Mouse (Mus musculus) hindbrain, embryonic 13.5 days (tissue): ENCODE results near the gene Xpa. TPM values are rescaled to one million over a fixed set of nuclear protein-coding genes. Genes with fewer than 3 reads are reported as not detected.
"Not testable (repeated sequence)": the region's sequence is repeated elsewhere in the genome, so short reads cannot be mapped to it uniquely, and the experiment has no call there.

Source experiments
- ATAC-seq: fragments of 200-750 bp; cut with Nextera tagmentation; 2 replicates; pipeline ENCODE4 v1.8.0; 2017; ENCODE audit warnings: moderate TSS enrichment; ENCODE audit not compliant: low FRiP score
- H3K27ac ChIP-seq: fragments of 300-500 bp; sonication (generic); 2 replicates; pipeline ENCODE4 v1.5.1; 2015; ENCODE audit warnings: inconsistent platforms, mild to moderate bottlenecking, moderate library complexity
- H3K27me3 ChIP-seq: fragments of 300-500 bp; sonication (generic); 2 replicates; pipeline ENCODE4 v1.6.1; 2015; ENCODE audit warnings: mild to moderate bottlenecking, inconsistent platforms
- H3K36me3 ChIP-seq: fragments of 300-500 bp; sonication (generic); 2 replicates; pipeline ENCODE4 v1.6.1; 2015; ENCODE audit warnings: mild to moderate bottlenecking, inconsistent platforms
- H3K4me1 ChIP-seq: fragments of 300-500 bp; sonication (generic); replicated peaks from 2 replicates; pipeline ENCODE4 v1.6.1; 2015; ENCODE audit warnings: inconsistent platforms
- H3K4me2 ChIP-seq: fragments of 300-500 bp; sonication (generic); 2 replicates; pipeline ENCODE4 v1.6.1; 2015; ENCODE audit warnings: inconsistent platforms, mild to moderate bottlenecking, moderate library complexity
- H3K4me3 ChIP-seq: fragments of 300-500 bp; sonication (generic); 2 replicates; pipeline ENCODE4 v1.5.1; 2015; ENCODE audit warnings: mild to moderate bottlenecking, inconsistent platforms
- H3K9ac ChIP-seq: fragments of 300-500 bp; sonication (generic); 2 replicates; pipeline ENCODE4 v1.6.1; 2015; ENCODE audit warnings: mild to moderate bottlenecking, inconsistent platforms
- H3K9me3 ChIP-seq: fragments of 300-500 bp; sonication (generic); 2 replicates; pipeline ENCODE4 v1.6.1; 2016; ENCODE audit warnings: inconsistent platforms
- WGBS: fragments of 180-500 bp; shearing (Covaris S2); methylation state at CpG from one replicate; pipeline ENCODE4 v1.1.7; 2015; 5-methylcytosine and 5-hydroxymethylcytosine counted together
- polyA plus RNA-seq: library from polyadenylated mRNA; unstranded; fragments of >200 nt; fragmentation: Nextera tagmentation; extraction: Ambion mirVana; gene quantifications from 2 replicates; pipeline ENCODE4 v1.2.1, GENCODE M21; 2015

Gene Xpa
- 32.8 and 34.2 TPM in 2 replicates for polyA plus RNA-seq

GRCm38 (mm10) chr4:46195781-46196487 is at the start of gene Xpa:
Gene Xpa (minus strand): TSS chr4:46196311.
- WGBS = under 1% methylated on average over 66 of the region's 70 CpGs
- peak within 1 kb of the TSS; percentile 96 for H3K27ac ChIP-seq
- H3K27me3 ChIP-seq = peaks cover 23% of the 10 kb centered on the region
- peak within 1 kb of the TSS; percentile 92 for H3K4me3 ChIP-seq
- ATAC-seq = peak; percentile 97
- H3K4me2 ChIP-seq = peak within 1 kb of the TSS; percentile 87
- peaks cover 36% of the 10 kb centered on the region for H3K4me1 ChIP-seq
- peak within 1 kb of the TSS; percentile 98 for H3K9ac ChIP-seq
- peaks cover 9% of the 10 kb centered on the region for H3K36me3 ChIP-seq
- no peaks in the 10 kb centered on the region for H3K9me3 ChIP-seq

- no peak for ATAC-seq
- H3K27ac ChIP-seq = no peak overlapping the region
- 90% methylated on average over 3 of the region's 3 CpGs for WGBS
- no peaks in the 10 kb centered on the region for H3K4me1 ChIP-seq
- no peak overlapping the region for H3K9ac ChIP-seq
- no peaks in the 10 kb centered on the region for H3K27me3 ChIP-seq
- no peaks in the 10 kb centered on the region for H3K9me3 ChIP-seq
- no peak overlapping the region for H3K4me2 ChIP-seq
- H3K4me3 ChIP-seq = no peak overlapping the region
- no peaks in the 10 kb centered on the region for H3K36me3 ChIP-seq
Observed at GRCm38 (mm10) chr4:46235871-46236270, 39.8 kb upstream of the Xpa start.

- H3K36me3 ChIP-seq = no peaks in the 10 kb centered on the region
- no peak overlapping the region for H3K4me3 ChIP-seq
- H3K27me3 ChIP-seq = no peaks in the 10 kb centered on the region
- H3K27ac ChIP-seq = no peak overlapping the region
- no peaks in the 10 kb centered on the region for H3K9me3 ChIP-seq
- H3K9ac ChIP-seq = no peak overlapping the region
- WGBS = 91% methylated on average over 5 of the region's 5 CpGs
- no peak overlapping the region for H3K4me2 ChIP-seq
- ATAC-seq = no peak
- H3K4me1 ChIP-seq = no peaks in the 10 kb centered on the region
Observed at GRCm38 (mm10) chr4:46234739-46235138, 38.6 kb upstream of the Xpa start.

GRCm38 (mm10) chr4:46226972-46227535 is 30.9 kb upstream of the Xpa start:
- no peak for ATAC-seq
- Histone ChIP-seq H3K9ac (no peak overlapping the region), H3K27ac (no peak overlapping the region), H3K9me3 (no peaks in the 10 kb centered on the region), H3K27me3 (0 out of 2 replicates have a peak, but pooled peaks cover 2% of the 10 kb centered on the region), H3K4me3 (no peak overlapping the region), H3K36me3 (no peaks in the 10 kb centered on the region), H3K4me1 (no peaks in the 10 kb centered on the region), H3K4me2 (no peak overlapping the region)
- 53% methylated on average over 19 of the region's 19 CpGs for WGBS

GRCm38 (mm10) chr4:46221090-46221489 is 25.0 kb upstream of the Xpa start:
- Histone ChIP-seq H3K4me2 (no peak overlapping the region), H3K9me3 (no peaks in the 10 kb centered on the region), H3K36me3 (no peaks in the 10 kb centered on the region), H3K27ac (no peak overlapping the region), H3K4me3 (no peak overlapping the region), H3K4me1 (no peaks in the 10 kb centered on the region), H3K27me3 (0 out of 2 replicates have a peak, but pooled peaks cover 2% of the 10 kb centered on the region), H3K9ac (no peak overlapping the region)
- no peak for ATAC-seq
- WGBS = 86% methylated on average over 3 of the region's 3 CpGs

- H3K27me3 ChIP-seq = peaks cover 37% of the 10 kb centered on the region
- WGBS = 8% methylated on average over 23 of the region's 23 CpGs
- peaks cover 6% of the 10 kb centered on the region for H3K4me1 ChIP-seq
- H3K9me3 ChIP-seq = no peaks in the 10 kb centered on the region
- peak overlapping the region; percentile 63 for H3K9ac ChIP-seq
- ATAC-seq = peak; percentile 55
- H3K36me3 ChIP-seq = no peaks in the 10 kb centered on the region
- peak overlapping the region; percentile 28 for H3K4me3 ChIP-seq
- H3K27ac ChIP-seq = peak overlapping the region; percentile 82
- H3K4me2 ChIP-seq = peak overlapping the region; percentile 51
Observed at GRCm38 (mm10) chr4:46202562-46203126, 6.5 kb upstream of the Xpa start.

GRCm38 (mm10) chr4:46201834-46202561 is 5.9 kb upstream of the Xpa start:
- Histone ChIP-seq H3K27me3 (peaks cover 37% of the 10 kb centered on the region), H3K36me3 (no peaks in the 10 kb centered on the region), H3K4me2 (peak overlapping the region; percentile 51), H3K27ac (peak overlapping the region; percentile 82), H3K9ac (peak overlapping the region; percentile 63), H3K9me3 (no peaks in the 10 kb centered on the region), H3K4me3 (peak overlapping the region; percentile 28), H3K4me1 (peaks cover 7% of the 10 kb centered on the region)
- 12% methylated on average over 7 of the region's 7 CpGs for WGBS
- ATAC-seq = peak; percentile 71

GRCm38 (mm10) chr4:46198064-46198463 is 2.0 kb upstream of the Xpa start:
- H3K4me3 ChIP-seq = no peak overlapping the region
- H3K27me3 ChIP-seq = peaks cover 31% of the 10 kb centered on the region
- no peak overlapping the region for H3K27ac ChIP-seq
- H3K9me3 ChIP-seq = no peaks in the 10 kb centered on the region
- no peak for ATAC-seq
- H3K36me3 ChIP-seq = no peaks in the 10 kb centered on the region
- no peak overlapping the region for H3K4me2 ChIP-seq
- WGBS = 70% methylated on average over 5 of the region's 5 CpGs
- H3K9ac ChIP-seq = no peak overlapping the region
- H3K4me1 ChIP-seq = peaks cover 38% of the 10 kb centered on the region

- WGBS = 36% methylated on average over 6 of the region's 6 CpGs
- peak; percentile 47; the same call in 1 of the 2 replicates for ATAC-seq
- Histone ChIP-seq H3K9ac (peak overlapping the region; percentile 98), H3K4me1 (peaks cover 36% of the 10 kb centered on the region), H3K27me3 (peaks cover 29% of the 10 kb centered on the region), H3K4me2 (peak overlapping the region; percentile 87), H3K9me3 (no peaks in the 10 kb centered on the region), H3K27ac (peak overlapping the region; percentile 96), H3K4me3 (peak overlapping the region; percentile 92), H3K36me3 (0 out of 2 replicates have a peak, but pooled peaks cover 3% of the 10 kb centered on the region)
Observed at GRCm38 (mm10) chr4:46196513-46196912, 402 bp upstream of the Xpa start.

GRCm38 (mm10) chr4:46192011-46192410 is 4.1 kb downstream of the Xpa start:
- not testable (repeated sequence) for H3K27ac ChIP-seq, ATAC-seq, H3K27me3 ChIP-seq, H3K9ac ChIP-seq, H3K4me2 ChIP-seq, H3K9me3 ChIP-seq, H3K4me3 ChIP-seq
- Histone ChIP-seq H3K36me3 (peaks cover 45% of the 10 kb centered on the region), H3K4me1 (peaks cover 36% of the 10 kb centered on the region)

- 88% methylated on average over 3 of the region's 3 CpGs for WGBS
- H3K36me3 ChIP-seq = peaks cover 92% of the 10 kb centered on the region
Observed at GRCm38 (mm10) chr4:46186466-46186865, 9.6 kb downstream of the Xpa start.

GRCm38 (mm10) chr4:46185890-46186289 is 10.2 kb downstream of the Xpa start:
- ATAC-seq = no peak
- H3K36me3 ChIP-seq = peaks cover 92% of the 10 kb centered on the region

More at GRCm38 (mm10) chr4:46186466-46186865, 9.6 kb downstream of the Xpa start:
- ATAC-seq = no peak
- Histone ChIP-seq H3K4me2 (no peak overlapping the region), H3K9ac (no peak overlapping the region), H3K27me3 (no peaks in the 10 kb centered on the region), H3K27ac (no peak overlapping the region), H3K4me3 (no peak overlapping the region), H3K4me1 (no peaks in the 10 kb centered on the region), H3K9me3 (no peaks in the 10 kb centered on the region)

More at GRCm38 (mm10) chr4:46185890-46186289, 10.2 kb downstream of the Xpa start:
- WGBS = 89% methylated on average over 9 of the region's 9 CpGs
- Histone ChIP-seq H3K4me3 (no peak overlapping the region), H3K27ac (no peak overlapping the region), H3K9me3 (no peaks in the 10 kb centered on the region), H3K9ac (no peak overlapping the region), H3K4me1 (no peaks in the 10 kb centered on the region), H3K4me2 (no peak overlapping the region), H3K27me3 (no peaks in the 10 kb centered on the region)
